Mouse (Mus musculus) midbrain, postnatal 0 days (tissue): ENCODE measurements around the gene Sez6l2. TPM values are rescaled to one million over a fixed set of nuclear protein-coding genes. Genes with fewer than 3 reads are reported as not detected.

Experiments used
- ATAC-seq: fragments of 200-750 bp; cut with Nextera tagmentation; 2 replicates; pipeline ENCODE4 v1.8.0; 2017; ENCODE audit warnings: moderate number of reproducible peaks, mild to moderate bottlenecking, moderate TSS enrichment, moderate library complexity; ENCODE audit not compliant: low FRiP score
- DNase-seq: peaks from one replicate; pipeline ENCODE4 v3.0.0-alpha.2; 2015; ENCODE audit warnings: low spot score
- H3K27ac ChIP-seq: fragments of 300-500 bp; sonication (generic); 2 replicates; pipeline ENCODE4 v1.5.1; 2014; ENCODE audit warnings: low read depth, mild to moderate bottlenecking, low read length, mixed read lengths
- H3K27me3 ChIP-seq: fragments of 300-500 bp; sonication (generic); 2 replicates; pipeline ENCODE4 v1.6.1; 2014; ENCODE audit warnings: low read length, control low read depth, mixed read lengths; ENCODE audit not compliant: insufficient read depth
- H3K36me3 ChIP-seq: fragments of 300-500 bp; sonication (generic); 2 replicates; pipeline ENCODE4 v1.6.1; 2014; ENCODE audit warnings: low read length, control low read depth, mixed read lengths; ENCODE audit not compliant: insufficient read depth
- H3K4me1 ChIP-seq: fragments of 300-500 bp; sonication (generic); 2 replicates; pipeline ENCODE4 v1.6.1; 2014; ENCODE audit warnings: mild to moderate bottlenecking, control low read depth, antibody characterized with exemption, low read length, mixed read lengths; ENCODE audit not compliant: insufficient read depth
- H3K4me2 ChIP-seq: fragments of 300-500 bp; sonication (generic); 2 replicates; pipeline ENCODE4 v1.6.1; 2014; ENCODE audit warnings: low read depth, mild to moderate bottlenecking, low read length, mixed read lengths; ENCODE audit not compliant: poor library complexity, severe bottlenecking
- H3K4me3 ChIP-seq: fragments of 300-500 bp; sonication (generic); 2 replicates; pipeline ENCODE4 v1.5.1; 2014; ENCODE audit warnings: low read depth, mild to moderate bottlenecking, low read length, moderate library complexity
- H3K9ac ChIP-seq: fragments of 300-500 bp; sonication (generic); replicated peaks from 2 replicates; pipeline ENCODE4 v1.6.1; 2014; ENCODE audit warnings: mild to moderate bottlenecking, low read length, moderate library complexity, mixed read lengths; ENCODE audit not compliant: poor library complexity, severe bottlenecking
- H3K9me3 ChIP-seq: fragments of 300-500 bp; sonication (generic); 2 replicates; pipeline ENCODE4 v1.6.1; 2016; ENCODE audit warnings: low read length, control low read depth
- CTCF ChIP-seq: IDR thresholded peaks from 2 replicates; pipeline ENCODE4 v1.5.1; 2016; ENCODE audit warnings: antibody characterized with exemption, mild to moderate bottlenecking
- WGBS: fragments of 180-500 bp; shearing (Covaris S2); extraction: QIAGEN DNeasy Blood & Tissue Kit; methylation state at CpG from one replicate; pipeline ENCODE4 v1.1.7; 2014; 5-methylcytosine and 5-hydroxymethylcytosine counted together
- polyA plus RNA-seq: library from polyadenylated mRNA; unstranded; fragments of >200 nt; fragmentation: Nextera tagmentation; extraction: Ambion mirVana; gene quantifications from 2 replicates; pipeline ENCODE4 v1.2.1, GENCODE M21; 2015
- total RNA-seq: library from RNA; depleted of rRNA; stranded (reverse); fragments of >200 nt; gene quantifications from 2 replicates; pipeline ENCODE4 v1.2.3, GENCODE M21; 2014

Gene Sez6l2
- total and polyA plus RNA-seq, 2 experiments from 2014 or later: 66.2 to 283 TPM

- H3K4me2 ChIP-seq: no peak within 1 kb of the TSS
- 12% methylated on average over 5 of the region's 5 CpGs for WGBS
- no peaks in the 10 kb centered on the region for H3K9me3 ChIP-seq
- H3K36me3 ChIP-seq: no peaks in the 10 kb centered on the region
- TF ChIP-seq CTCF: no peak
- peak; percentile 70 for DNase-seq
- H3K27ac ChIP-seq: peak within 1 kb of the TSS; percentile 57
- no peak within 1 kb of the TSS for H3K4me3 ChIP-seq
- H3K27me3 ChIP-seq: no peaks in the 10 kb centered on the region
- H3K4me1 ChIP-seq: no peaks in the 10 kb centered on the region; the same call in 1 of the 2 replicates
- no peak within 1 kb of the TSS for H3K9ac ChIP-seq
- no peak for ATAC-seq
These were observed 27.7 kb upstream of the Sez6l2 start, which contains the start of gene Tmem219 for GRCm38 (mm10) chr7:126922624-126923060. Gene Tmem219, minus strand, starts transcription at chr7:126922917.

GRCm38 (mm10) chr7:126923999-126924398, 26.4 kb upstream of the Sez6l2 start:
- WGBS: 52% methylated on average over 5 of the region's 5 CpGs
- no peaks in the 10 kb centered on the region for H3K36me3 ChIP-seq
- no peak overlapping the region for H3K4me2 ChIP-seq
- TF ChIP-seq CTCF: no peak
- H3K4me1 ChIP-seq: no peaks in the 10 kb centered on the region; the same call in 1 of the 2 replicates
- H3K27me3 ChIP-seq: no peaks in the 10 kb centered on the region
- H3K9me3 ChIP-seq: no peaks in the 10 kb centered on the region
- ATAC-seq (no peak), DNase-seq (no peak)
- no peak overlapping the region for H3K4me3 ChIP-seq
- H3K27ac ChIP-seq: no peak overlapping the region
- H3K9ac ChIP-seq: no peak overlapping the region

- Histone ChIP-seq H3K9me3 (no peaks in the 10 kb centered on the region), H3K27ac (no peak overlapping the region), H3K9ac (no peak overlapping the region), H3K4me1 (peaks cover 2% of the 10 kb centered on the region; the same call in 1 of the 2 replicates), H3K36me3 (no peaks in the 10 kb centered on the region), H3K4me3 (no peak overlapping the region), H3K27me3 (no peaks in the 10 kb centered on the region), H3K4me2 (no peak overlapping the region)
- no peak for TF ChIP-seq CTCF
- DNase-seq: no peak
- ATAC-seq: no peak
- WGBS: 62% methylated on average over 3 of the region's 3 CpGs
These were observed 24.1 kb upstream of the Sez6l2 start for GRCm38 (mm10) chr7:126926299-126926698.

- Histone ChIP-seq H3K9ac (peak within 1 kb of the TSS; percentile 81), H3K4me3 (peak within 1 kb of the TSS; percentile 82), H3K27ac (peak within 1 kb of the TSS; percentile 72), H3K9me3 (no peaks in the 10 kb centered on the region), H3K27me3 (no peaks in the 10 kb centered on the region), H3K4me1 (0 out of 2 replicates have a peak, but pooled peaks cover 2% of the 10 kb centered on the region), H3K4me2 (peak within 1 kb of the TSS; percentile 90), H3K36me3 (no peaks in the 10 kb centered on the region)
- DNase-seq: peak; percentile 89
- WGBS: 3% methylated on average over 56 of the region's 56 CpGs
- no peak for TF ChIP-seq CTCF
- peak; percentile 96 for ATAC-seq
These were observed 21.9 kb upstream of the Sez6l2 start, which contains the start of gene Kctd13 for GRCm38 (mm10) chr7:126928384-126929037. Gene Kctd13, plus strand, starts transcription at chr7:126928879.

- peak overlapping the region; percentile 81 for H3K9ac ChIP-seq
- peak overlapping the region; percentile 90 for H3K4me2 ChIP-seq
- peak overlapping the region; percentile 82 for H3K4me3 ChIP-seq
- 0 out of 2 replicates have a peak, but pooled peaks cover 2% of the 10 kb centered on the region for H3K4me1 ChIP-seq
- peak; percentile 81 for ATAC-seq
- DNase-seq: no peak
- H3K27ac ChIP-seq: peak overlapping the region; percentile 72
- no peak for TF ChIP-seq CTCF
- WGBS: under 1% methylated on average over 27 of the region's 27 CpGs
- H3K9me3 ChIP-seq: no peaks in the 10 kb centered on the region
- no peaks in the 10 kb centered on the region for H3K27me3 ChIP-seq
- H3K36me3 ChIP-seq: no peaks in the 10 kb centered on the region
These were observed 21.3 kb upstream of the Sez6l2 start for GRCm38 (mm10) chr7:126929046-126929445.

- no peak for ATAC-seq
- Histone ChIP-seq H3K27ac (no peak overlapping the region), H3K36me3 (peaks cover 8% of the 10 kb centered on the region; the same call in 1 of the 2 replicates), H3K4me2 (no peak overlapping the region), H3K27me3 (no peaks in the 10 kb centered on the region), H3K4me1 (0 out of 2 replicates have a peak, but pooled peaks cover 2% of the 10 kb centered on the region), H3K9ac (no peak overlapping the region), H3K9me3 (no peaks in the 10 kb centered on the region), H3K4me3 (no peak overlapping the region)
- DNase-seq: no peak
- 85% methylated on average over 2 of the region's 2 CpGs for WGBS
- no peak for TF ChIP-seq CTCF
These were observed 17.7 kb upstream of the Sez6l2 start for GRCm38 (mm10) chr7:126932652-126933051.
